Mouse (Mus musculus): ENCODE results near the gene Sergef. TPM values are rescaled to one million over a fixed set of nuclear protein-coding genes. Genes with fewer than 3 reads are reported as not detected.

The Sergef gene
- total and polyA plus RNA-seq, 2 experiments from 2014 or later = 41.8 to 48.0 TPM

DNA sequence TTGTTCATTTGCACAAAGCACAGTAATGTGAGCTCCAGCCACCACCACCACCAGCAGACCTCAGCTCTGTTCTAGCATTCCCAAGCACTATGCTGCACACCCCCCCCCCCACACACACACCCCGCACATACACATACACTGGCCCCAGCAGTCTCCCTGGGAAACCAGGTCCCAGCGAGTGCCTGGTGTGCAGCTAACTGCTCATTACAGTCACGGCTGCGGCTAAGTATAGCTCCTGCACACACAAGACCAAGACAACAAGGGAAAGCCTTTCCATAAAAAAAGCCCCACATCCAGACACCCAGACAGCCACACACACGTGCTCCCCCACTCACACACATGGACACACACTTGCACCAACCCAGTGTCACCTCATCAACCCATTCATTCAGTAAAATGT lies 226.8 kb downstream of the Sergef start:
- H3K27ac ChIP-seq = no peak overlapping the region
- H3K4me3 ChIP-seq (ENCODE audit: low read length) = no peak overlapping the region
- TF ChIP-seq CTCF (IDR thresholded peaks at IDR 0.05; ENCODE audit: low read depth) = no peak
- no peaks in the 10 kb centered on the region for H3K36me3 ChIP-seq (ENCODE audit: insufficient read depth, low read length)
- H3K9me3 ChIP-seq (ENCODE audit: low read length) = no peaks in the 10 kb centered on the region
- 70% methylated on average over 5 of the region's 5 CpGs for WGBS
- H3K4me1 ChIP-seq (ENCODE audit: insufficient read depth, low read length) = 0 out of 2 replicates have a peak, but pooled peaks cover 11% of the 10 kb centered on the region
- no peak overlapping the region for H3K9ac ChIP-seq (replicated peaks; ENCODE audit: low read length)
- ATAC-seq (no peak), DNase-seq (ENCODE audit: low spot score) (no peak)
- H3K27me3 ChIP-seq (ENCODE audit: insufficient read depth, low read length) = no peaks in the 10 kb centered on the region
- H3K4me2 ChIP-seq (ENCODE audit: low read depth, low read length) = no peak overlapping the region

DNA sequence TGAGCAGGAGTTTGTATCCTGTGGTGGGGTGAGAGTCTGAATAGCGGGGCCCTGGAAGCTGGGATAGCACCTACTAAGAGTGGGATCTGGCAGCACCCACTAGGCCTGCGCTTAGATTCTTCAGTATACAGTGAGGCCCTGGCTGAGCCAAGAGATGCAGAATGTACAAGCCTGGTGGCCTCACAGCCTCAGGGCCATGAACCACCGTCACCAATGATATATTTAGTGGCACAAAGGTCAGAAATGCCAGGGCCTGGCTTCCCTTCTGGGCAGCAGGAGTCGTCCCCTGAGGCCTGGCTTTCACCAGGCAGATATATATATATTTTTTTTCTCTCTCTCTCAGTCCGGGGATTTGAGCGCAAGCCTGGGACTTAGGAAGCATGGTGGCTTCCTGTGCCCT lies 228.9 kb downstream of the Sergef start:
- Histone ChIP-seq H3K27me3 (ENCODE audit: insufficient read depth, low read length) (no peaks in the 10 kb centered on the region), H3K4me2 (ENCODE audit: low read depth, low read length) (no peak overlapping the region), H3K4me3 (ENCODE audit: low read length) (no peak overlapping the region), H3K36me3 (ENCODE audit: insufficient read depth, low read length) (no peaks in the 10 kb centered on the region), H3K4me1 (ENCODE audit: insufficient read depth, low read length) (0 out of 2 replicates have a peak, but pooled peaks cover 6% of the 10 kb centered on the region), H3K27ac (no peak overlapping the region), H3K9me3 (ENCODE audit: low read length) (no peaks in the 10 kb centered on the region), H3K9ac (replicated peaks; ENCODE audit: low read length) (no peak overlapping the region)
- ATAC-seq (no peak), DNase-seq (ENCODE audit: low spot score) (no peak)
- WGBS = 78% methylated on average over 6 of the region's 6 CpGs
- TF ChIP-seq CTCF (IDR thresholded peaks at IDR 0.05; ENCODE audit: low read depth) = no peak

DNA sequence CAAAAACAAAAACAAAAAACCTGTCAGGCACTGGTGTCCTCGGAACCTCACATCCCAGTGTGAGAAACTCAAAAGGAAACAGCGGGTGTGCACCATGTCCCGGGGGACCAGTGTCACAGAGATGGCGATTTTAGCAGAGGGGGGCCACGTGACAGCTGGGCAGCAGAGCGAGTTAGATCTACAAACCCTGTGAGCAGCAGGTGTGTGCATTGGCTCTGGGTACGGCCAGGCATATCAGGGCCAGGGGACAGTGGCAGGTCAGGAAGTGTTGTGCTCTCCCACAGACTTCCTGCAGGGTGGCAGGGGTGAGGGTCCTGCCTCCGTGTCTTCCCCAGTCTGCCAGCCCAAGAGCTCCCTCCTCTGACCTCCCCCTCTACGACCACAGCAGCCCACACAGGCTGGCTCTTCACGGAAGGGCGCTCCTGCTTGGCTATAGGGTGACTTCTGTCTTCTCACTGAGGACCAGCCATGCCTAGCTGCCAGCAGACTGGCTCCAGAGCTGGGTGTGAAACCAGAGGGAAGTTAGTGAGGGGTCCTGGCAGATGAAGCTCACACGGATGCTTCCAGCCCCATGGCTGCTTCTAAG lies 230.3 kb downstream of the Sergef start:
- no peaks in the 10 kb centered on the region for H3K9me3 ChIP-seq (ENCODE audit: low read length)
- H3K9ac ChIP-seq (replicated peaks; ENCODE audit: low read length) = no peak overlapping the region
- H3K36me3 ChIP-seq (ENCODE audit: insufficient read depth, low read length) = no peaks in the 10 kb centered on the region
- 0 out of 2 replicates have a peak, but pooled peaks cover 4% of the 10 kb centered on the region for H3K4me1 ChIP-seq (ENCODE audit: insufficient read depth, low read length)
- no peaks in the 10 kb centered on the region for H3K27me3 ChIP-seq (ENCODE audit: insufficient read depth, low read length)
- H3K4me3 ChIP-seq (ENCODE audit: low read length) = no peak overlapping the region
- no peak overlapping the region for H3K27ac ChIP-seq
- H3K4me2 ChIP-seq (ENCODE audit: low read depth, low read length) = no peak overlapping the region
- ATAC-seq (no peak), DNase-seq (ENCODE audit: low spot score) (no peak)
- WGBS = 30% methylated on average over 12 of the region's 12 CpGs
- TF ChIP-seq CTCF (IDR thresholded peaks at IDR 0.05; ENCODE audit: low read depth) = no peak

DNA sequence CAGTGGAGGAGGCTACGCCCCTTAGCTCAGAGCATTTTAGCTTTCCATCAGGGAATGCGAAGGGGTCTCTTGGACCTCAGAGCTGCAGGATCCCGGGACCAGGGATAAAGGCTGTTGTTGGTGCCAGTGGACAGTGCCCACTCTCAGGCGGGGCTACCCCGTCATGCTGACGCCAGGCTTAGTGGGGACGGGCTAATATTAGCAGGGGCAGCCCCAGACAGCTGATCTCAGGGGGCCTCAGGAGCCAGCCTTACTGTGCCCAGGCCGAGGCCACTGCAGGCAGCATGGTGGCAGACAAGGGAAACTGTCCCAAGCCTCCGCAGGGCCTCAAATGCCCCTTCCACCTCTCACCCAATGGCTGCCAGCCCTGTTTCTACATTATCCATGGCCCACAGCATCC lies 231.0 kb downstream of the Sergef start:
- no peaks in the 10 kb centered on the region for H3K36me3 ChIP-seq (ENCODE audit: insufficient read depth, low read length)
- ATAC-seq (0 out of 2 replicates have a peak, but pooled peaks have one; percentile 5), DNase-seq (ENCODE audit: low spot score) (no peak)
- H3K27ac ChIP-seq = no peak overlapping the region
- no peak overlapping the region for H3K4me2 ChIP-seq (ENCODE audit: low read depth, low read length)
- H3K9me3 ChIP-seq (ENCODE audit: low read length) = no peaks in the 10 kb centered on the region
- H3K9ac ChIP-seq (replicated peaks; ENCODE audit: low read length) = no peak overlapping the region
- H3K27me3 ChIP-seq (ENCODE audit: insufficient read depth, low read length) = no peaks in the 10 kb centered on the region
- TF ChIP-seq CTCF (IDR thresholded peaks at IDR 0.05; ENCODE audit: low read depth) = no peak
- WGBS = 69% methylated on average over 9 of the region's 9 CpGs
- no peak overlapping the region for H3K4me3 ChIP-seq (ENCODE audit: low read length)
- 0 out of 2 replicates have a peak, but pooled peaks cover 6% of the 10 kb centered on the region for H3K4me1 ChIP-seq (ENCODE audit: insufficient read depth, low read length)

DNA sequence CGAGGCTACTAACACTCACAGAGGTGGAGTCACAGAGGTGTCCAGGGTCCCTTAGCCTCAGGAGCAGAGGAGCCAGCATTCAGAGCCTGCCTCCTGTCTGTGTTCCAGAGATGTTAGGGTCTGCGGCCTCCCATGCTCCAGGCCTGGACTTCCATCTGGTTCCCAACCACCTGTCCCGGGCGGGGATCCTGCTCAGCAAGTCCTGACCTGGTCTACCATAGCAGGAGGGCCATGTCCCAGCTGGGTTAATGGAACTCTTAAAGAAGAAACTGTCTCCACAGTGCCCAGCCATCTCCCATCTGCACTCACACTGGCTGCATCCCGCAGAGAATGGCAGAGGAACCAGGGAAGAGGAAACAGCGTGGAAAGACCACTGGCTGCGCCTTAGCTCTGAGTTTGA lies 234.9 kb downstream of the Sergef start:
- ATAC-seq = no peak
- H3K4me3 ChIP-seq (ENCODE audit: low read length) = no peak overlapping the region
- H3K27ac ChIP-seq = no peak overlapping the region
- no peak for TF ChIP-seq CTCF (IDR thresholded peaks at IDR 0.05; ENCODE audit: low read depth)
- H3K36me3 ChIP-seq (ENCODE audit: insufficient read depth, low read length) = no peaks in the 10 kb centered on the region
- DNase-seq (ENCODE audit: low spot score) = no peak
- H3K27me3 ChIP-seq (ENCODE audit: insufficient read depth, low read length) = no peaks in the 10 kb centered on the region
- H3K9ac ChIP-seq (replicated peaks; ENCODE audit: low read length) = no peak overlapping the region
- WGBS = 74% methylated on average over 7 of the region's 7 CpGs
- no peak overlapping the region for H3K4me2 ChIP-seq (ENCODE audit: low read depth, low read length)
- H3K4me1 ChIP-seq (ENCODE audit: insufficient read depth, low read length) = peaks cover 22% of the 10 kb centered on the region; the same call in 1 of the 2 replicates
- no peaks in the 10 kb centered on the region for H3K9me3 ChIP-seq (ENCODE audit: low read length)

DNA sequence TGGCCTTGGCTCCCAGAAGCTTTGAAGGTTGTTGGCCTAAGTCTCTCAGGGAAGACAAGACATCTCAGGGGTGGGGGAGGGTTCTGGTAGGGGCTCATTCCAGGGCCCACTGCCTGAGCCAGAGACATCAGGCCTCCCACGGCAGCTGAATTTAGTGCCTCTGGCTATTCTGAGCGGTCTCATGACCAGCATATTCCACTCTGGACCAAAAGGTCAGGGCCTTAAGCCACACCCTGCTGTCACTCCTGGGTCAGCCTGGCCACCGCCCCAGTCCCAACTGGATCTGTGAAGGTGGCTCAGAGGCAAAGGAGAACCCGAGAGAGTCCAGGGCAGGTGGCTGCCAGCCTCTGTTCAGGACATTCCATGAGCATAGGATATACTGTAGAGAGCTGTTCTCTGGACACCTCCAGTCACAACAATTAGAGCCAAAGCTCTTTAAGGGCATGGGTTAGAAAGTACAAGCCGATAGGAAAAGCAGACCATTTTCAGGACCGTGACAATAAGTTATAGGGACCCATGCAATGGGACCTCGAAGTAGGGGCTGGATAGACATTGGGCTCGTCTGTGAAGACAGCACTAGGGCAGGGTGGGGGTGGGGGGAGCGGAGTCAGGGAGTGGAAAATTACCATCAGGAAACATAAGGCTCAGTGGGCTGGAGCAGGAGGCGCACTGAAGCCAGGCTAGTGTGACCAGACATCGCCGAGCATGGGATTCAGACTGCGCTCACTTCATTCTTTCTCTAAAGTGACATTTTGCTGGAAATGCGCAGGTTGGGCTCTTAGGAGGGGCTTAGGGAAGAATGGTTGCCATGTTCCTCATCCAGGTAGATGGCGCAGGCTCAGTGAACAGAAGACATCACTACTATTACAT lies 235.8 kb downstream of the Sergef start:
- no peak for TF ChIP-seq CTCF (IDR thresholded peaks at IDR 0.05; ENCODE audit: low read depth)
- Histone ChIP-seq H3K27ac (no peak overlapping the region), H3K9ac (replicated peaks; ENCODE audit: low read length) (no peak overlapping the region), H3K4me2 (ENCODE audit: low read depth, low read length) (no peak overlapping the region), H3K4me3 (ENCODE audit: low read length) (no peak overlapping the region), H3K36me3 (ENCODE audit: insufficient read depth, low read length) (no peaks in the 10 kb centered on the region), H3K27me3 (ENCODE audit: insufficient read depth, low read length) (no peaks in the 10 kb centered on the region), H3K4me1 (ENCODE audit: insufficient read depth, low read length) (peaks cover 31% of the 10 kb centered on the region; the same call in 1 of the 2 replicates), H3K9me3 (ENCODE audit: low read length) (no peaks in the 10 kb centered on the region)
- WGBS = 80% methylated on average over 15 of the region's 15 CpGs
- DNase-seq (ENCODE audit: low spot score) = no peak
- ATAC-seq = no peak
